Mouse (Mus musculus): Measurements from ENCODE around the gene Zcchc8.

DNA sequence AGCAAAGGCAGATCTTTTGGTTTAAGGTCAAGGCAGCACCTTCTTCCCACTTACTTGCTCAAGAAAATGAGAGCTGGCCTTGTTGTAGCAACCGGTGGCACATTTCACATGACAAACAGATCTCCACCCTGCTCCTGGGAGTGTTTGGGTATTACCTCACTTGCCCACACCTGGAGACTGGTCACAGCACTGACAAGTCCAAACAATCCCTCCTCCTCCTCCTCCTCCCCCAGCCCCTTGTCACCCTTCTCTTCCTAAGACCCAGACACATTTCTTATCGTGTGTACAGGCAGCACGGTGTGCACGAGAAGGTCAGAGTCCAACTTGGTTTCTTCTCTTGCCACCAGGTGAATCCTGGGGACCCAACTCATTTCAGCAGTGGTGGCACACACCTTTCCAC lies 23.9 kb downstream of the Zcchc8 start:
- TF ChIP-seq POLR2A (IDR thresholded peaks at IDR 0.05; ENCODE audit: low read depth, low read length) (no peak), CTCF (conservative IDR thresholded peaks at IDR 0.05; ENCODE audit: insufficient read depth, insufficient read length, low read depth, low read length) (no peak)
